Mouse (Mus musculus) liver, postnatal 0 days (tissue): ENCODE measurements around the gene Tmem92.

ENCODE experiments used
- CTCF ChIP-seq: sonication (generic); IDR thresholded peaks from 2 replicates; pipeline ENCODE4 v1.5.1; 2016; ENCODE audit warnings: antibody characterized with exemption, low read depth
- EP300 ChIP-seq: IDR thresholded peaks from 2 replicates; pipeline ENCODE4 v1.6.1; 2016; ENCODE audit warnings: antibody characterized with exemption, low read depth, mild to moderate bottlenecking

GRCm38 (mm10) chr11:94729565-94729964 lies 52.9 kb downstream of the Tmem92 start:
- TF ChIP-seq CTCF (peak; percentile 21; the same call in 1 of the 2 replicates), EP300 (no peak)
